Mouse (Mus musculus): ENCODE results near the gene 2700049A03Rik.

The 2700049A03Rik gene

GRCm38 (mm10) chr12:71279521-71280262 is 143.0 kb downstream of the 2700049A03Rik start:
- ChIA-PET CTCF (interaction anchor here in 1 of 4 experiments (0.6 to 0.8 kb wide), 3 partner anchors 8 to 1182 kb away, joined by 3 read pairs; no protein-coding TSS in a partner anchor), POLR2A (interaction anchor here in 3 of 4 experiments (0.6 to 2.4 kb wide), 12 partner anchors 9 to 288 kb away, joined by 3 to 12 read pairs (median 3); no protein-coding TSS in a partner anchor)

GRCm38 (mm10) chr12:71281201-71281768 is 144.6 kb downstream of the 2700049A03Rik start:
- ChIA-PET CTCF (no interaction called here), POLR2A (interaction anchor here in 2 of 4 experiments (0.6 to 2.4 kb wide), 7 partner anchors 11 to 32 kb away, joined by 3 to 12 read pairs (median 3); no protein-coding TSS in a partner anchor)

- CTCF ChIA-PET = interaction anchor here in 1 of 4 experiments (0.6 kb wide), 1 partner anchor 317 kb away, joined by 4 read pairs; no protein-coding TSS in a partner anchor
- POLR2A ChIA-PET = interaction anchor here in 1 of 4 experiments (1.9 kb wide), 1 partner anchor 11 kb away, joined by 4 read pairs; no protein-coding TSS in a partner anchor
These were observed 148.8 kb downstream of the 2700049A03Rik start for GRCm38 (mm10) chr12:71285399-71285798.

DNA sequence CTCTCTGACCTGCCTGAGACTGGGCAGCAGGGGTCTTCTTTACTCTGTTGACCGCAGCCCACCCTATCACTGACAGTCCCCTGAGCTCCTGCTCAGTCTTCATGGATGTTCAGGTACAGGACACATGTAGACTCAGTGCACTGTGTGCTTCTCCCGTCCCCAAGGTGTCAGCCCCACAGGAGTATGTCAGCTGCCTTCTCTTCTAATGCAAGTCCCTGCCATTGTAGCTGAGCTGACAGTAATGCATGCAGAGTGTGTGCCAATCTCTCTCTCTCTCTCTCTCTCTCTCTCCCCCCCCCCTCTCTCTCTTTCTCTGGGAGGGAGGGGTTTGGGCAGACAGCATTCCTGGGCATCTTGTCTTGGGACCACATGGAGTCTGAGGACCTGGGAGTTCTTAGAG is 153.8 kb downstream of the 2700049A03Rik start:
- CTCF ChIA-PET = interaction anchor here in 1 of 4 experiments (0.5 to 1.1 kb wide), 2 partner anchors 25 to 62 kb away, joined by 4 read pairs; no protein-coding TSS in a partner anchor
- POLR2A ChIA-PET = interaction anchor here in 1 of 4 experiments (1.2 to 2.9 kb wide), 2 partner anchors 10 to 20 kb away, joined by 7 to 9 read pairs; partner anchors contain the start of gene Dact1
